In the genomic region with DNA sequence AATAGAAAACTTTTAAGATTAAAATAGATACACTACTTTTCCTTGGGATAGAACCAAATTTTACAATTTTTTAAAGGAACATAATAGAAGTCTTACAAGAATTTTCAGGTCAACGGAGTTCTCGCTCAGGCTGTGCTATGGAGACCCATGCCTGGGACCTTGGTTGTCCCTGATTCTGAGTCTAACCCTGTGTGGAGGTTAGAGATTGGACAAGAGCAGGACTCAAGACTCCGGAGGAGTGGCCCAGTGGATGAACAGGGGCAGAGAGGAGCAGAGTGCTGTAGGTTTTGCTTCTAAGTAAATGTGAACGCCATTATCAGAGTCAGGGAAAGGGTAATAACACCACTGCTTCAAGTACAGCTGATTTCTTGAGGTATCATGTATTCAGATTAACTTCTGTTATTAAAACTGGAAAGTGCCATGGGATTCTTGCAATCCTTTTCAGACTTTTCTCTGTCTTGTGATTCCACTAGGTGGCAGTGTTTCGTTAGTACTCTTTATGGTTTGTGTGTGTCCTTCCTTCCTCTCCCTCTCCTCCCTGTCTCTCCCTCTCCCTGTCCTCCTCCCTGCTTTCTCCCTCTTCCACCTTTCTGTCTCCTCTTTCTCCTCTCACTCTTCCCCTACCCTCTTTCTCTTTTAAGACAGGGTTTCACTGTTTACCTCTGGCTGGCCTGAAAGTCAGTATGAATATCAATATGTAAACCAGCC, we compare ENCODE assay signal across 8 mouse cellular contexts. TPM values are rescaled to one million over a fixed set of nuclear protein-coding genes. Genes with fewer than 3 reads are reported as not detected.
A peak's percentile ranks its signal among the peaks of the same experiment; 100 is the strongest.
DNase-seq lines count a peak whose midpoint lies in the region; ATAC-seq and TF ChIP-seq lines count a peak whose summit lies in the region.

No protein-coding gene starts in this region.

- no peaks in the 10 kb centered on the region for H3K27me3 ChIP-seq in heart, adult 2 months (ENCODE audit: control insufficient read depth, insufficient read depth, low read length)
- no peaks in the 10 kb centered on the region for H3K27me3 ChIP-seq in heart, embryonic 10.5 days (ENCODE audit: insufficient read depth, poor library complexity, severe bottlenecking)
- H3K27me3 ChIP-seq in thymus, adult 2 months (ENCODE audit: control insufficient read depth, insufficient read depth, low read length), result no peaks in the 10 kb centered on the region
- no peaks in the 10 kb centered on the region for H3K27me3 ChIP-seq in stomach, postnatal 0 days (ENCODE audit: control insufficient read depth, insufficient read depth, low read length)

- peak; percentile 82 for TF ChIP-seq CTCF in heart, adult 2 months (IDR thresholded peaks at IDR 0.05)
- TF ChIP-seq CTCF in thymus, adult 2 months (IDR thresholded peaks at IDR 0.05; ENCODE audit: borderline replicate concordance, control insufficient read depth, extremely low read depth, insufficient read depth, low read length, poor library complexity), result no peak
- TF ChIP-seq CTCF in stomach, postnatal 0 days (IDR thresholded peaks at IDR 0.05; ENCODE audit: low read depth), result peak; percentile 77

- H3K36me3 ChIP-seq in heart, adult 2 months (ENCODE audit: control insufficient read depth, insufficient read depth, low read length), result no peaks in the 10 kb centered on the region
- peaks cover 3% of the 10 kb centered on the region; the same call in 1 of the 2 replicates for H3K36me3 ChIP-seq in heart, embryonic 10.5 days
- H3K36me3 ChIP-seq in thymus, adult 2 months (ENCODE audit: control insufficient read depth, insufficient read depth, low read length), result no peaks in the 10 kb centered on the region
- no peaks in the 10 kb centered on the region for H3K36me3 ChIP-seq in stomach, postnatal 0 days (ENCODE audit: control insufficient read depth, insufficient read depth, low read length)

- H3K4me2 ChIP-seq in stomach, postnatal 0 days (replicated peaks; ENCODE audit: low read depth), result no peak overlapping the region

- no peaks in the 10 kb centered on the region for H3K9me3 ChIP-seq in heart, embryonic 10.5 days
- no peaks in the 10 kb centered on the region for H3K9me3 ChIP-seq in stomach, postnatal 0 days (ENCODE audit: control insufficient read depth, low read length)

- 61% methylated on average over 5 of the region's 5 CpGs for WGBS in heart, adult 2 months
- WGBS in heart, embryonic 10.5 days, result 63% methylated on average over 5 of the region's 5 CpGs
- WGBS in thymus, adult 2 months, result 68% methylated on average over 5 of the region's 5 CpGs
- WGBS in stomach, postnatal 0 days, result 66% methylated on average over 5 of the region's 5 CpGs

- no peak overlapping the region for H3K27ac ChIP-seq in heart, adult 2 months
- no peak overlapping the region for H3K27ac ChIP-seq in heart, embryonic 10.5 days
- no peak overlapping the region for H3K27ac ChIP-seq in thymus, adult 2 months (ENCODE audit: control insufficient read depth, insufficient read depth, low read length)
- H3K27ac ChIP-seq in stomach, postnatal 0 days (replicated peaks), result no peak overlapping the region

- no peak for ATAC-seq in stomach, postnatal 0 days (ENCODE audit: low FRiP score, low TSS enrichment)

- H3K4me1 ChIP-seq in heart, adult 2 months (ENCODE audit: control insufficient read depth, insufficient read depth, low read length), result no peaks in the 10 kb centered on the region
- no peaks in the 10 kb centered on the region for H3K4me1 ChIP-seq in heart, embryonic 10.5 days
- no peaks in the 10 kb centered on the region for H3K4me1 ChIP-seq in thymus, adult 2 months (replicated peaks; ENCODE audit: control insufficient read depth, insufficient read depth, low read length)
- no peaks in the 10 kb centered on the region for H3K4me1 ChIP-seq in stomach, postnatal 0 days (replicated peaks; ENCODE audit: control insufficient read depth, insufficient read depth)

- no peak for TF ChIP-seq EP300 in heart, adult 2 months (IDR thresholded peaks at IDR 0.05; ENCODE audit: insufficient read depth, low read depth, low read length)
- TF ChIP-seq EP300 in stomach, postnatal 0 days (optimal IDR thresholded peaks at IDR 0.05), result no peak

- no peak for TF ChIP-seq POLR2A in heart, adult 2 months (IDR thresholded peaks at IDR 0.05; ENCODE audit: insufficient read depth, low read depth, low read length)
- no peak for TF ChIP-seq POLR2A in thymus, adult 2 months (IDR thresholded peaks at IDR 0.05; ENCODE audit: control insufficient read depth, extremely low read depth, insufficient read depth, low read length, poor library complexity)

- intact Hi-C loops in heart, adult 2 months (cut with DNase I), result loop anchor here (10.0 kb wide), 1 partner anchor 123 kb away; no protein-coding TSS in a partner anchor
- intact Hi-C loops in left cerebral cortex, postnatal 25 days (cut with DNase I), result no loop called here

- 0 out of 2 replicates have a peak, but pooled peaks cover 1% of the 10 kb centered on the region for H3K79me2 ChIP-seq in heart, adult 2 months (replicated peaks; ENCODE audit: control insufficient read depth, insufficient read depth, low read length)

- H3K9ac ChIP-seq in heart, adult 2 months (ENCODE audit: low read depth, low read length), result no peak overlapping the region
- H3K9ac ChIP-seq in stomach, postnatal 0 days (ENCODE audit: low read length), result no peak overlapping the region

- no peak for DNase-seq in heart, adult 2 months
- DNase-seq in heart, embryonic 10.5 days (ENCODE audit: low spot score), result no peak
- DNase-seq in thymus, adult 2 months, result peak; percentile 14
- no peak for DNase-seq in thymus, postnatal 36 days
- peak; percentile 54 for DNase-seq in embryo, embryonic 11.5 days (ENCODE audit: low read depth, low spot score)
- DNase-seq in left cerebral cortex, postnatal 25 days (ENCODE audit: low spot score in 2 of 2), result peak; percentile 47 to 76
- DNase-seq in stomach, postnatal 0 days (ENCODE audit: low spot score), result no peak
- DNase-seq in spleen, postnatal 4 days (ENCODE audit: low spot score in 2 of 2), result no peak

- no peak overlapping the region for H3K4me3 ChIP-seq in heart, adult 2 months
- H3K4me3 ChIP-seq in heart, embryonic 10.5 days, result no peak overlapping the region
- H3K4me3 ChIP-seq in thymus, adult 2 months (ENCODE audit: control insufficient read depth, insufficient read depth, low read length), result no peak overlapping the region
- no peak overlapping the region for H3K4me3 ChIP-seq in stomach, postnatal 0 days (ENCODE audit: low read depth, low read length)

RNA-seq across cellular contexts. Expression of a gene that starts 18.9 kb away (rescaled TPM):
- total RNA-seq in heart, adult 2 months (2021), result 10 to 100 TPM; 31.2 to 35.4 TPM
- 12.1 and 20.8 TPM in 2 replicates for polyA plus RNA-seq in heart, adult 2 months (2012; rRNA removed)
- polyA plus RNA-seq in heart, embryonic 10.5 days (2016; fragmentation: Nextera tagmentation; extraction: Ambion mirVana), result 0.43 and 0.48 TPM in 2 replicates
- polyA plus RNA-seq in thymus, adult 2 months (2012; rRNA removed), result 2.7 and 3.7 TPM in 2 replicates
- total RNA-seq in left cerebral cortex, postnatal 25 days (2021), result 10 to 100 TPM; 28.9 TPM
- polyA plus RNA-seq in stomach, postnatal 0 days (2015; fragmentation: Nextera tagmentation; extraction: Ambion mirVana), result 0.54 and 0.58 TPM in 2 replicates

Comparison
In these comparisons a context has a peak if more than half of its experiments do, and no peak if none do; other contexts are left out.
1. DNase-seq: peak in thymus, adult 2 months (single experiment), embryo, embryonic 11.5 days (single experiment) and left cerebral cortex, postnatal 25 days (2 of 2); none in heart, adult 2 months (0 of 2), heart, embryonic 10.5 days (single experiment), thymus, postnatal 36 days (0 of 2), stomach, postnatal 0 days (single experiment) and spleen, postnatal 4 days (0 of 2).